Mouse (Mus musculus) hindbrain, embryonic 14.5 days (tissue): ENCODE data around the gene Cst3. TPM values are rescaled to one million over a fixed set of nuclear protein-coding genes. Genes with fewer than 3 reads are reported as not detected.

Source experiments
- ATAC-seq: fragments of 200-750 bp; cut with Nextera tagmentation; 2 replicates; pipeline ENCODE4 v1.8.0; 2017; ENCODE audit warnings: moderate number of reproducible peaks, mild to moderate bottlenecking, moderate TSS enrichment, moderate library complexity; ENCODE audit not compliant: low FRiP score
- DNase-seq: peaks from one replicate; pipeline ENCODE4 v3.0.0-alpha.2; 2015; ENCODE audit warnings: low spot score
- H3K27ac ChIP-seq: fragments of 300-500 bp; sonication (generic); 2 replicates; pipeline ENCODE4 v1.5.1; 2014; ENCODE audit warnings: mild to moderate bottlenecking, moderate library complexity
- H3K27me3 ChIP-seq: fragments of 300-500 bp; sonication (generic); 2 replicates; pipeline ENCODE4 v1.6.1; 2014; ENCODE audit warnings: mild to moderate bottlenecking, low read length, mixed read lengths; ENCODE audit not compliant: control insufficient read depth, insufficient read depth
- H3K36me3 ChIP-seq: fragments of 300-500 bp; sonication (generic); replicated peaks from 2 replicates; pipeline ENCODE4 v1.6.1; 2014; ENCODE audit not compliant: control insufficient read depth, insufficient read depth
- H3K4me1 ChIP-seq: fragments of 300-500 bp; sonication (generic); replicated peaks from 2 replicates; pipeline ENCODE4 v1.6.1; 2014; ENCODE audit warnings: antibody characterized with exemption, low read length, mixed read lengths; ENCODE audit not compliant: control insufficient read depth, insufficient read depth
- H3K4me2 ChIP-seq: fragments of 300-500 bp; sonication (generic); replicated peaks from 2 replicates; pipeline ENCODE4 v1.6.1; 2014; ENCODE audit warnings: mild to moderate bottlenecking, moderate library complexity
- H3K4me3 ChIP-seq: fragments of 300-500 bp; sonication (generic); replicated peaks from 2 replicates; pipeline ENCODE4 v1.5.1; 2014; ENCODE audit warnings: mild to moderate bottlenecking, low read length
- H3K9ac ChIP-seq: fragments of 300-500 bp; sonication (generic); 2 replicates; pipeline ENCODE4 v1.6.1; 2014
- H3K9me3 ChIP-seq: fragments of 300-500 bp; sonication (generic); 2 replicates; pipeline ENCODE4 v1.6.1; 2016; ENCODE audit warnings: low read length; ENCODE audit not compliant: control insufficient read depth
- WGBS: fragments of 180-500 bp; shearing (Covaris S2); extraction: QIAGEN DNeasy Blood & Tissue Kit; methylation state at CpG from one replicate; pipeline ENCODE4 v1.1.7; 2014; 5-methylcytosine and 5-hydroxymethylcytosine counted together
- polyA plus RNA-seq: library from polyadenylated mRNA; unstranded; fragments of >200 nt; fragmentation: Nextera tagmentation; extraction: Ambion mirVana; gene quantifications from 2 replicates; pipeline ENCODE4 v1.2.1, GENCODE M21; 2014

Cst3 gene
- polyA plus RNA-seq, 1 experiment from 2014 or later: 729 TPM

DNA sequence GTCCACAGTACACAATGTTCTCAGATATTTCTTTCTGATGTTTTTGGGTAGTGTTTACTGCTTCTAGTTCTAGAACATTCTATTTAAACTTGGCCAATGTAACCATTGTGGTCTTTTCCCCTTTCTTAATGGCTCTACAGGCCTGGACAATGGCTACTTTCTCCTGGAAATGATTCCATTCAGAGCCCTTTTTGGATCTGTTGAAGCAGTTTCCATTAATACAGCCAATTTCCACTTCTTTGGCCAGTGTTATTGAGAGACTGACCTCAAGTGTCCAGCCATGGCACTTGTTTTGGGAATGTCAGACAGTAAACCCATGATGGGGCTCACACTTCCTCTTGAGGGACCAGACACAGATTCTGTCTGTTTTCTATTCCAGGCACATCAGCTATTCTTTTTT, 13.8 kb downstream of the Cst3 start:
- H3K27ac ChIP-seq: no peak overlapping the region
- ATAC-seq (no peak), DNase-seq (no peak)
- H3K9me3 ChIP-seq: no peaks in the 10 kb centered on the region
- no peak overlapping the region for H3K4me2 ChIP-seq
- H3K36me3 ChIP-seq: no peaks in the 10 kb centered on the region
- H3K27me3 ChIP-seq: no peaks in the 10 kb centered on the region
- no peaks in the 10 kb centered on the region for H3K4me1 ChIP-seq
- no peak overlapping the region for H3K9ac ChIP-seq
- no peak overlapping the region for H3K4me3 ChIP-seq

DNA sequence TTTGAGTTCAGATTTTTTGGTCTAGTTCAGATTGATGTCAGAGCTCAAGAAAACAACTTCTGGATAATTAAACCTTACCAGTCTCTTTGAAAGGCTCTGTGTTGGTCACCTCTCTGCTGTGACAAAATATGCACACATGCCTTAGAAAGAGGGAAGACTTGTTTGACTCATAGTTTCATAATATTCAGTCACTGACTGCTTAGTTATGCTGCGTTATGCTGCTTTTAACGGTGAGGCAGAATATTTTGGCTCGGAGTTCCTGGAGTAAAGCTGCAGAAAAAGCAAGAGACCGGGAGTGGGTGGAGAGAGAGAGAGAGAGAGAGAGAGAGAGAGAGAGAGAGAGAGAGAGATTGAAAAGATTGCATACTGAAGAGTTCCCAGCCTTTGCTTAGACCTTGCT, 14.5 kb downstream of the Cst3 start:
- Histone ChIP-seq H3K27ac (no peak overlapping the region), H3K27me3 (no peaks in the 10 kb centered on the region), H3K4me3 (no peak overlapping the region), H3K4me2 (no peak overlapping the region), H3K9ac (no peak overlapping the region), H3K36me3 (no peaks in the 10 kb centered on the region), H3K9me3 (no peaks in the 10 kb centered on the region), H3K4me1 (no peaks in the 10 kb centered on the region)
- 82% methylated on average over 4 of the region's 4 CpGs for WGBS
- ATAC-seq: no peak
- no peak for DNase-seq

DNA sequence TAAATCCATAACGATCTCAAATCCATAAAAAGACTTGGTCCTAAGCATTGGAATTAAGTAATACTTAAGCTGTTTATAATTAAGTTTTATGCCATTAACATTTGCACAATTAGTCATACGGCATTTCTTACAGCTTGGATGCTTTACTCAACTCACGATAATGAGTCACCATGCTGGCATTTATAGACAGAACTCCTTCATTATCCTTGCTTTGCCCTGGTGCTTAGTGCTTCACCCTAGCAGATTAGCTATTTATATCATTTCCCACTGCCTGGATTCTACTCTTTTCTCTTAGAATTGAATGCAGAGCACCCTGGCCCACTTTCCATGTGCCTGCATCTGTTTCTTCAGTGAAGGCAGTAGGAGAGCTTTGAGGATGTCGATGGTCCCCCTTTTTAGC, 18.0 kb downstream of the Cst3 start:
- Histone ChIP-seq H3K4me1 (no peaks in the 10 kb centered on the region), H3K36me3 (no peaks in the 10 kb centered on the region), H3K4me3 (no peak overlapping the region), H3K4me2 (no peak overlapping the region), H3K27me3 (no peaks in the 10 kb centered on the region), H3K27ac (no peak overlapping the region), H3K9me3 (no peaks in the 10 kb centered on the region), H3K9ac (no peak overlapping the region)
- DNase-seq: no peak
- WGBS: 84% methylated on average over 4 of the region's 4 CpGs
- ATAC-seq: no peak

DNA sequence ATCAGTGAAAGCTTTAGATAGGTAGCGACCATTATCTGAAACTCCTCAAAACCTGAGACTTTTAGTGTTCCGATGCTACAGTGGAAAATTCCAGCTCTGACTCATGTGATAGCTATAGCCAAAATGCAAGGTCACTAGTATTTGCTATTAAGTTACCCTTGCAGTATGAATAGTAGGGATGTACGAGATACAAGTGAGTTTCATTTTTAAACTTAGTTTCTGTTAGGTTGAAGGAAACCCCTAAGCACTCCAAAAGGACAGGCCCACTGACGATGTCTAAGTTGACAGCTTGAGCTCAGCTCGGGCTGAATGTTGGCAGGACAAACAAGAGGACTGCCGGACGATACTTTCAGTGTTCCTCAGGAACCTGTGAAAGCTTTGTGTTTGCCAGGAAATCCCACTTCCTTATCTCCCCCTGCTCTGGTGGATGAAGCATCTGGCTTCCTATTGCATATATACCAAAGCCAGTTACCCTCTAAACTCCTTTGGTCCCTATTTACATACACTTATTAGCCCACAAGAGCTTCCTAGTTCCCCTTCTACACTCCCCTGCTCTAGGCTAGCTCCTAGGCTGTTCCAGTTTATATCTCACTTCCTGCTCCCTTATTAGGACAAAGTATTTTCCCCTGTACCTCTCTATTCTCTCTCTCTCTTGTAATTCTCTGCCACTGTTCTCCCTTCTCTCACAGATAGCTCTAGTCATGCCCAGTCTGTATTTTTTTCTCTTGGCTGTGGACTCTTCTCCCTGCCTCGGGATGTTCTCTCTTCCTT, 18.7 kb downstream of the Cst3 start:
- Histone ChIP-seq H3K36me3 (no peaks in the 10 kb centered on the region), H3K4me3 (no peak overlapping the region), H3K27me3 (no peaks in the 10 kb centered on the region), H3K4me1 (no peaks in the 10 kb centered on the region), H3K4me2 (no peak overlapping the region), H3K9me3 (no peaks in the 10 kb centered on the region), H3K27ac (no peak overlapping the region), H3K9ac (no peak overlapping the region)
- no peak for DNase-seq
- 81% methylated on average over 8 of the region's 8 CpGs for WGBS
- no peak for ATAC-seq

DNA sequence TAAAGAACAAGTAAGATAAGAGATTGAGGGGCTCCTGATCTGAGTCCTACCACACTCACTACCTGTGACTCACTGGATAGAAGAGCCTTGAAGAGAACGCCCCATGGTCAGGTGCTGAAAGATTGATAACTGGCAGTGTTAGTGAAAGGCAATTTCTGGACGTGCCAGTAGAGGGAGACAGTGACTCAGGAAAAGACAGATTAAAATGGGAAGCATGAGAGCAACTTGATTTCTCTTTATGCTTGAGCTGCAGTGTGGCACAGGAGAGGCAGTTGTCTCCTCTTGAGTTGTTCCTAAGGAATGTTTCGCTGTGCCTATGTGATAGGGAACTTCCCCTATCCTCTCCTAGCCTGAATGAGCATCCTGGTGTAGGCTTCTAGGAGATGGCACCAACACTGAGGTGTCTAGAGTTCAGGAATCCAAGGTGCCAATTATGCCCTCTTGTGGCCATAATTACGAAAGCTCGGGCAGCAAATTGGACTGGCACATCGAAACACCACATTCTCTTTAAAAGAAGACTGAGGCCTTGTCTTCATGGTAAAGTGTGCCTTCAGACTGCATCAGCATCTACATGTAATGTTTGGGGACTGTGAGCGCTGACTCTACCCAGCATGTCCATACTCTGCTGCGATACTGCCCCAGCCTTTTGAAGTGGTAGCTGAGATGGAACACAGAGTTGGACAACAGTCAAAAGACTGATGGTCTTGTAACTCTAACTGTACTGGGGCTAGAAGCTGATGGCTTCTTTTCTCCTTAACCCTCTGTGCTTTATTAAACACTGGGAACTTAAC, 24.2 kb downstream of the Cst3 start:
- H3K4me1 ChIP-seq: no peaks in the 10 kb centered on the region
- no peak overlapping the region for H3K4me3 ChIP-seq
- peak; percentile 81 for DNase-seq
- no peaks in the 10 kb centered on the region for H3K9me3 ChIP-seq
- 47% methylated on average over 8 of the region's 8 CpGs for WGBS
- no peaks in the 10 kb centered on the region for H3K36me3 ChIP-seq
- H3K9ac ChIP-seq: no peak overlapping the region
- no peak overlapping the region for H3K4me2 ChIP-seq
- H3K27ac ChIP-seq: no peak overlapping the region
- peak; percentile 68; the same call in 1 of the 2 replicates for ATAC-seq
- H3K27me3 ChIP-seq: no peaks in the 10 kb centered on the region

DNA sequence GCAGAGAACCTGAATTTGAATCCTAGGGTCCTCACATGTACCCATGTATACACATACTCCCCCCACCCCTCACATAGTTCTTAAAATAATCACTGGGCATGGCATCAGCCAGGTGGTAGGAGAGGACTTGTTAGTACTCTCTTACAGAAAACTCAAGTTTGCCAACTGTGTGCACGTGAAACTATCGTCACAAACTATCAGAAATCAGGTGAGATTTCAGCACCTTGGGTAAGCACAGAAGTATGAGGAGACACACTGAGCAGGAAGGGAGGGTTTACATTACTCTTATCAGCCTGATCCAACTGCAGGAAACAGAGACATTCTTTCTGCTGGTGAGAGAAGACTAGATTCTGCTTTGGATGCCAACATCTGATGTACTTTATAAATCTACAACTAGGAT, 36.3 kb downstream of the Cst3 start:
- Histone ChIP-seq H3K4me3 (no peak overlapping the region), H3K36me3 (no peaks in the 10 kb centered on the region), H3K9me3 (no peaks in the 10 kb centered on the region), H3K27ac (no peak overlapping the region), H3K4me2 (no peak overlapping the region), H3K4me1 (no peaks in the 10 kb centered on the region), H3K9ac (no peak overlapping the region), H3K27me3 (no peaks in the 10 kb centered on the region)
- no peak for ATAC-seq
- DNase-seq: no peak
- WGBS: 92% methylated on average over 2 of the region's 2 CpGs

DNA sequence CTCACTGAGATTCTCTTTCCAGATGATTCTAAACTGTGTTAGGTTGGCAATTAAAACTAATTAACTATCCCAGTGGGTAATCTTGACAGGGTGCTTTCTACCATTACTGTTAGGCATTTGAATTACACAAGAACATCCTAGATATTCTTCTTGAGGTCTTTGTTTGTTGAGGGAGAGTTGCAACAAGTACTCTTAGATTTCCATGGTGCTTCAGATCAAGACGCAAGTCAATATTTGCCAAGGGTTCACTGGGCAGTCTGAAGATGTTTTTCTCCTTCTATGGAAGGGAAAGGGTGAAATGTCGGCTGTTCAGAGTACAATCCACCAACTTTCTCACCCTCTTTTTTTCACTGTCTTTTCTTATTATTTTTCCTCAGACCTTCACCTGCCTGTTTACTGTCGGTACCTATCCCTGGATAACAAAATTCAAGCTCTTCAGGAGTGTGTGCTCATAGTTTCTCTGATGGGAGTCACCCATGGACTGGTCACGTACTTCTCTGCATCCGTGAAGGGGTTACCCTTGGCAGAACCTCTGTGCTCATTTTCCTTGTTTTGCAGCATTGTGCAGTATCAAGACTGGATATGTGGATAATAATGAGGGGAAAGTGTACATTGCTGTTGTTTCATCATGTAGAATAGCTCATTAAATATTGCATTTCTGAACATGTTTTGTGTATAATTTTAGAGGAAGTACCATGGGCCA, 37.3 kb downstream of the Cst3 start:
- WGBS: 89% methylated on average over 5 of the region's 5 CpGs
- ATAC-seq (no peak), DNase-seq (no peak)
- Histone ChIP-seq H3K9me3 (no peaks in the 10 kb centered on the region), H3K27me3 (no peaks in the 10 kb centered on the region), H3K36me3 (no peaks in the 10 kb centered on the region), H3K27ac (no peak overlapping the region), H3K9ac (no peak overlapping the region), H3K4me3 (no peak overlapping the region), H3K4me1 (no peaks in the 10 kb centered on the region), H3K4me2 (no peak overlapping the region)

DNA sequence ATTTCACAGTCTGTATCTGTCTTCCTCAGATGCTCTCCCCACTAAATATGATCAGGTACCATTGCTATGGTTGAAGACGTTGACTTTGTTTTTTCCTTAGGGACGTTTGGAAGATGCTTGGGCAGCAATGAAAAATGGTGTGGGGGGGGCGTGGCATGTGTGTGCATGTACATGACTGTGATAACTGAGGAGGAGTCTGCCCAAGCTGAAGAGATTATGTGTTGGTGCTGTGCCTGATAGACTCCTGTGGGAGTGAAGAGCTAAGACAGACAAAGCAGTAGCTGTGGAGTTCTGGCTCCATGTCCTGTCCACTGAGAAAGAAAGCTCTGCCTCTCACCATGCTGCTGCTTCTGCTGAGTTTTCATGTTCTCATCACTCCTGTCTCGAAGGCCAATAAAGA, 40.6 kb downstream of the Cst3 start, which contains the start of gene Cst9:
Gene Cst9 (plus strand): TSS at position 236 of the 400 bp plus-strand sequence.
- WGBS: 78% methylated on average over 4 of the region's 4 CpGs
- Histone ChIP-seq H3K27ac (no peak within 1 kb of the TSS), H3K4me3 (no peak within 1 kb of the TSS), H3K36me3 (no peaks in the 10 kb centered on the region), H3K27me3 (no peaks in the 10 kb centered on the region), H3K4me2 (no peak within 1 kb of the TSS), H3K9ac (no peak within 1 kb of the TSS), H3K4me1 (no peaks in the 10 kb centered on the region), H3K9me3 (no peaks in the 10 kb centered on the region)
- no peak for ATAC-seq
- DNase-seq: no peak

DNA sequence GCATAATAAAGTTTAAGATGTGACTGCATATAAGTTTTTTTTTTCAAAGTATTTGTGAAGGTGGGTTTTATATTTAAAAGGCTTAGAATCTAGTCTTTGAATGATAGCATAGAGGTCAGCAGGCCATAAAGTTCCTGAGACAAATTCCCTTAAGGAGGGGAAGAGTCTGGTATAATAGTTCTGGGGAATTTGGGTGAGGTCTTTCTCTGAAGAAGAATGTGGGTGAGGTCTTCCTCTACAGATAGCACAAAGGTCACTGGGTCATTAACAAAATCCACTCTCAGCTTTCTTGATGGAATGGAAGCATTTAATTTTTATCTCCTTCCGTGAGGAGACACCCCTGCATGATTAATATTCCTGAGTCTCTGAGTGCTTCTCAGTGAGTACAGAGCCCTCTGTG, 49.5 kb downstream of the Cst3 start:
- no peak overlapping the region for H3K4me2 ChIP-seq
- no peaks in the 10 kb centered on the region for H3K4me1 ChIP-seq
- H3K9ac ChIP-seq: no peak overlapping the region
- 68% methylated on average over 1 of the region's 1 CpGs for WGBS
- DNase-seq (no peak), ATAC-seq (no peak)
- H3K4me3 ChIP-seq: no peak overlapping the region
- H3K27me3 ChIP-seq: no peaks in the 10 kb centered on the region
- no peaks in the 10 kb centered on the region for H3K9me3 ChIP-seq
- no peak overlapping the region for H3K27ac ChIP-seq
- no peaks in the 10 kb centered on the region for H3K36me3 ChIP-seq
